Mouse (Mus musculus): ENCODE results near the gene Speer4e. TPM values are rescaled to one million over a fixed set of nuclear protein-coding genes. Genes with fewer than 3 reads are reported as not detected.
"Not testable (repeated sequence)": the region's sequence is repeated elsewhere in the genome, so short reads cannot be mapped to it uniquely, and the experiment has no call there.

Gene Speer4e
- not detected for polyA plus RNA-seq (2012; fragmentation: generic; extraction: Trizol)
- long read RNA-seq, experiment 1 = 0 reads
- long read RNA-seq, experiment 2 = 0 reads

- H3K79me2 ChIP-seq (ENCODE audit: control insufficient read depth, insufficient read depth); H3K36me3 ChIP-seq (ENCODE audit: control insufficient read depth, insufficient read depth); H3K4me3 ChIP-seq (ENCODE audit: insufficient read depth, poor library complexity, severe bottlenecking); H3K27me3 ChIP-seq (ENCODE audit: control insufficient read depth, insufficient read depth, insufficient read length); H3ac ChIP-seq (ENCODE audit: control insufficient read depth, insufficient read length, low read depth); H3K79me3 ChIP-seq (ENCODE audit: low read depth): not testable (repeated sequence)
These were observed at the start of gene Speer4e for GRCm38 (mm10) chr5:14938329-14938728. Gene Speer4e, minus strand, starts transcription at chr5:14938429.

GRCm38 (mm10) chr5:14986649-14987387 lies 48.6 kb upstream of the Speer4e start:
- H3K4me3 ChIP-seq (ENCODE audit: insufficient read depth, poor library complexity, severe bottlenecking); H3K79me2 ChIP-seq (ENCODE audit: control insufficient read depth, insufficient read depth); H3ac ChIP-seq (ENCODE audit: control insufficient read depth, insufficient read length, low read depth); H3K27me3 ChIP-seq (ENCODE audit: control insufficient read depth, insufficient read depth, insufficient read length); H3K79me3 ChIP-seq (ENCODE audit: low read depth); H3K36me3 ChIP-seq (ENCODE audit: control insufficient read depth, insufficient read depth): not testable (repeated sequence)

DNA sequence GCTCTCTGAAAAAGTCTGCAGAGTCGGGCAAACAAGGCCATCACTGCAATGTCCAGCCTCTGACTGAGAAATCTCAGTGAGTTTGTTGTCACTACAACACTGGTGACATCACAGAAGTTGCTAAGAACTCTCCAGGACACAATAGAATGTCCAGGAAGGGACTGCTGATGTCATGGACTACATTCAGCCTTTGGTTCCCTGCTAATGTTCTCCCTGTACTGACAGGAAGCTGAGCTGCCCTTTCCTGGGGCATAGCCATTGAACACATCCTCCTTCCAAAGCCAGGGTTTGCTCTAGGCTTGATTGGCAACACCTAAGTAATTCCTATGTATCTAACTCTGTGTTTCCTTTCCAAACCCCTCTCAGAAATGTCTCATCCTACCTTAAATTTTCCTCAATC lies 40.6 kb upstream of the Speer4e start, which contains the start of gene Gm10354:
TSS of gene Gm10354 (minus strand) at position 101 of the 400 bp plus-strand sequence.
- not testable (repeated sequence) for H3ac ChIP-seq (ENCODE audit: control insufficient read depth, insufficient read length, low read depth); H3K27me3 ChIP-seq (ENCODE audit: control insufficient read depth, insufficient read depth, insufficient read length); H3K79me2 ChIP-seq (ENCODE audit: control insufficient read depth, insufficient read depth); H3K36me3 ChIP-seq (ENCODE audit: control insufficient read depth, insufficient read depth); H3K4me3 ChIP-seq (ENCODE audit: insufficient read depth, poor library complexity, severe bottlenecking); H3K79me3 ChIP-seq (ENCODE audit: low read depth)

- H3K79me2 ChIP-seq (ENCODE audit: control insufficient read depth, insufficient read depth); H3K36me3 ChIP-seq (ENCODE audit: control insufficient read depth, insufficient read depth); H3K4me3 ChIP-seq (ENCODE audit: insufficient read depth, poor library complexity, severe bottlenecking); H3ac ChIP-seq (ENCODE audit: control insufficient read depth, insufficient read length, low read depth); H3K27me3 ChIP-seq (ENCODE audit: control insufficient read depth, insufficient read depth, insufficient read length); H3K79me3 ChIP-seq (ENCODE audit: low read depth): not testable (repeated sequence)
These were observed 39.1 kb upstream of the Speer4e start for GRCm38 (mm10) chr5:14977368-14977767.

DNA sequence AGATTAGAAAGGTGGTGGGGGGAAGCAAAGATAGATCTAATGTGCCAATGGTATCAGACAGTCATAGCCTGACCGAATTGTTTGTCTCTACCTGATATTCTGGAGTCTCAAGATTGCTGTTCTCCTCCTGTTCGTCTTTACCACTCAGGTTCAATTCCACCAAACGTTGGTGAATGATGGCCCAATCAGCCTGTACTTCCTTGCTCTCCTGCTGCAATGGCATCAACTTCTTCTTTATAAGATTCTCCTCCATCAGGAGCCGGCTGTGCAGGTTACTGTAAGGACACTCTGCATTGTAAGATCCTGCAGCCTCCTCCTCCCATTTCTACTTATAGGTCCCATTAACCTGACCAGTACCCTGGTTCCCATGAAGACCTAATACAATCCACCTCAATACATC lies 37.1 kb upstream of the Speer4e start:
- not testable (repeated sequence) for H3K4me3 ChIP-seq (ENCODE audit: insufficient read depth, poor library complexity, severe bottlenecking); H3K27me3 ChIP-seq (ENCODE audit: control insufficient read depth, insufficient read depth, insufficient read length); H3K79me2 ChIP-seq (ENCODE audit: control insufficient read depth, insufficient read depth); H3K36me3 ChIP-seq (ENCODE audit: control insufficient read depth, insufficient read depth); H3K79me3 ChIP-seq (ENCODE audit: low read depth); H3ac ChIP-seq (ENCODE audit: control insufficient read depth, insufficient read length, low read depth)

GRCm38 (mm10) chr5:14972841-14973240 lies 34.6 kb upstream of the Speer4e start:
- H3K36me3 ChIP-seq (ENCODE audit: control insufficient read depth, insufficient read depth); H3K79me3 ChIP-seq (ENCODE audit: low read depth); H3K27me3 ChIP-seq (ENCODE audit: control insufficient read depth, insufficient read depth, insufficient read length); H3K4me3 ChIP-seq (ENCODE audit: insufficient read depth, poor library complexity, severe bottlenecking); H3K79me2 ChIP-seq (ENCODE audit: control insufficient read depth, insufficient read depth); H3ac ChIP-seq (ENCODE audit: control insufficient read depth, insufficient read length, low read depth): not testable (repeated sequence)

DNA sequence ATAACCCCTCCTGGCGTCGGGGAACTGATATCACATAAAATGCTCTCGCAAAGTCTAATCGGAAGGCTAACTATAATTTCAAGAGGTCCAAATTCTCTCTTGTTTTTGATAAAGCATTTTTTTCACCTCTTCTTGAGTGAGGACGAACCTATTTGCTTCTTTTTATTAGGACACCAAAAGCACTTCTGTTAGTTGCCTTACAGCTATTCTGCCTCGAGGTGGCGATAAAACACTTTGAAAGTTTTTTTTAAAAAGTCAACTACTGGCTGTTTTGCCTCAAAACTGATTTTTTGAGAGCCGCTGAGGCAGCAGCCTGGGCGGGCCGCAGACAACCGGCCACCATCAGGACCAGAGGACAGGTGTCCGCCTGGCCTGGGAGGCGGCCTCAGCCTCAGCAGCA lies 25.6 kb upstream of the Speer4e start:
- H3K4me3 ChIP-seq (ENCODE audit: insufficient read depth, poor library complexity, severe bottlenecking); H3K79me2 ChIP-seq (ENCODE audit: control insufficient read depth, insufficient read depth); H3K36me3 ChIP-seq (ENCODE audit: control insufficient read depth, insufficient read depth); H3K27me3 ChIP-seq (ENCODE audit: control insufficient read depth, insufficient read depth, insufficient read length); H3ac ChIP-seq (ENCODE audit: control insufficient read depth, insufficient read length, low read depth); H3K79me3 ChIP-seq (ENCODE audit: low read depth): not testable (repeated sequence)

DNA sequence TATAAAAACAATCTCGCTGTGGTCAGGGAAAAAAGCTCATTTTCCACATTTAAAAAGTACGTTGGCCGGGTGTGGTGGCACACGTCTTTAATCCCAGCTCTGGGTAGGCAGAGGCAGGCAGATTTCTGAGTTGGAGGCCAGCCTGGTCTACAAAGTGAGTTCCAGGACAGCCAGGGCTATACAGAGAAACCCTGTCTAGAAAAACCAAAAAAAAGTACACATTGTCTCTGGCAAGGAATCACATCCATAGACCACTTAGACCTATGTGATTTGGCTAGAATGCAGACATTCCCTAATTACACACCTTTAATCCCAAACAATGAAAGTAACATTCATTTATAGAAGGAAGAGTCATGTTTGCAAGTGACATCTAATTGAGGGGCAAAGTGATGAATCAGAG lies 23.3 kb upstream of the Speer4e start:
- H3K79me3 ChIP-seq (ENCODE audit: low read depth); H3K36me3 ChIP-seq (ENCODE audit: control insufficient read depth, insufficient read depth); H3K79me2 ChIP-seq (ENCODE audit: control insufficient read depth, insufficient read depth); H3K4me3 ChIP-seq (ENCODE audit: insufficient read depth, poor library complexity, severe bottlenecking); H3ac ChIP-seq (ENCODE audit: control insufficient read depth, insufficient read length, low read depth); H3K27me3 ChIP-seq (ENCODE audit: control insufficient read depth, insufficient read depth, insufficient read length): not testable (repeated sequence)

GRCm38 (mm10) chr5:14955928-14956706 lies 17.9 kb upstream of the Speer4e start:
- H3K27me3 ChIP-seq (ENCODE audit: control insufficient read depth, insufficient read depth, insufficient read length); H3ac ChIP-seq (ENCODE audit: control insufficient read depth, insufficient read length, low read depth): not testable (repeated sequence)

DNA sequence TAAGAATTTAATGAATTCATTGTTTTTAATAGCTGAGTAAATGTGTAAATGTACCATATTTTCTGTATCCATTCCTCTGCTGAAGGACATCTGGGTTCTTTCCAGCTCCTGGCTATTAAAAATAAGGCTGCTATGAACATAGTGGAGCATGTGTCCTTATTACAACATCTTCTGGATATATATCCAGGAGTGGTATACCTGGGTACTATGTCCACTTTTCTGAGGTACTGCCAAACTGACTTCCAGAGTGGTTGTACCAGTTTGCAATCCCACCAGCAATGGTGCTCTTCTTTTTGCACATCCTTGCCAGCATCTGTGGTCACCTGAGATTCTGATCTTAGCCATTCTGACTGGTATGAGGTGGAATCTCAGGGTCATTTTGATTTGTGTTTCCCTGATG lies 15.4 kb upstream of the Speer4e start:
- not testable (repeated sequence) for H3K79me3 ChIP-seq (ENCODE audit: low read depth); H3K79me2 ChIP-seq (ENCODE audit: control insufficient read depth, insufficient read depth)

More at GRCm38 (mm10) chr5:14955928-14956706, 17.9 kb upstream of the Speer4e start:
- not testable (repeated sequence) for H3K4me3 ChIP-seq (ENCODE audit: insufficient read depth, poor library complexity, severe bottlenecking); H3K79me2 ChIP-seq (ENCODE audit: control insufficient read depth, insufficient read depth); H3K36me3 ChIP-seq (ENCODE audit: control insufficient read depth, insufficient read depth); H3K79me3 ChIP-seq (ENCODE audit: low read depth)

GRCm38 (mm10) chr5:14952749-14953148 lies 14.5 kb upstream of the Speer4e start:
- H3K36me3 ChIP-seq (ENCODE audit: control insufficient read depth, insufficient read depth); H3K4me3 ChIP-seq (ENCODE audit: insufficient read depth, poor library complexity, severe bottlenecking); H3K79me2 ChIP-seq (ENCODE audit: control insufficient read depth, insufficient read depth); H3K79me3 ChIP-seq (ENCODE audit: low read depth); H3ac ChIP-seq (ENCODE audit: control insufficient read depth, insufficient read length, low read depth); H3K27me3 ChIP-seq (ENCODE audit: control insufficient read depth, insufficient read depth, insufficient read length): not testable (repeated sequence)

More for the DNA sequence above, 15.4 kb upstream of the Speer4e start:
- H3ac ChIP-seq (ENCODE audit: control insufficient read depth, insufficient read length, low read depth); H3K4me3 ChIP-seq (ENCODE audit: insufficient read depth, poor library complexity, severe bottlenecking); H3K27me3 ChIP-seq (ENCODE audit: control insufficient read depth, insufficient read depth, insufficient read length); H3K36me3 ChIP-seq (ENCODE audit: control insufficient read depth, insufficient read depth): not testable (repeated sequence)

Data from C2C12 (cell line).